Mouse (Mus musculus): Measurements from ENCODE around the gene Abcd3. TPM values are rescaled to one million over a fixed set of nuclear protein-coding genes. Genes with fewer than 3 reads are reported as not detected.

Gene Abcd3
- total RNA-seq (2015; ENCODE audit: low replicate concordance) (7.6 and 10.9 TPM in 2 replicates), total RNA-seq (2017; ENCODE audit: low replicate concordance) (4.9 and 8.5 TPM in 2 replicates)

GRCm38 (mm10) chr3:121814877-121815548 is at the start of gene Abcd3:
Abcd3 (minus strand) TSS chr3:121815302.
- peak; percentile 87 for ATAC-seq (replicated peaks; ENCODE audit: low FRiP score, poor library complexity, severe bottlenecking)

GRCm38 (mm10) chr3:121859142-121859541 is 44.0 kb upstream of the Abcd3 start:
- no peak for ATAC-seq (replicated peaks; ENCODE audit: low FRiP score, poor library complexity, severe bottlenecking)

DNA sequence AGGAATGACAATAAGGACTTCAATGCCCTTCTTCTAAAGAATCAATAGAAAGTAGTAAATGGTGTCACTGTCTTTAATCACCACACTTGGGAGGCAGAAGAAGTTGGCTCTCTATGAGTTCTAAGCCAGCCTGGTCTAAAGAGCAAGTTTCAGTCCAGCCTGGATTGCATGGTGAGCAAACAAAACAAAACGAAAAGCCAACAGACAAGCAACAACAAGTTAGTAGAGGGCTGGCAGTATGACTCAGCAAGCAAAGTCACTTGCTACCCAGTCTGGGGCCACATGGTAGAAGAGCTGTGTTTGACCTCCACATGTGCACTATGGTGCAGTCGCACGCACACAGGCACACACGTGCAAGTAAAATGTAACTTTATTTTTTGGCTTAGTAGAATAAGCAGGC is 41.0 kb upstream of the Abcd3 start:
- ATAC-seq (replicated peaks; ENCODE audit: low FRiP score, poor library complexity, severe bottlenecking): no peak

DNA sequence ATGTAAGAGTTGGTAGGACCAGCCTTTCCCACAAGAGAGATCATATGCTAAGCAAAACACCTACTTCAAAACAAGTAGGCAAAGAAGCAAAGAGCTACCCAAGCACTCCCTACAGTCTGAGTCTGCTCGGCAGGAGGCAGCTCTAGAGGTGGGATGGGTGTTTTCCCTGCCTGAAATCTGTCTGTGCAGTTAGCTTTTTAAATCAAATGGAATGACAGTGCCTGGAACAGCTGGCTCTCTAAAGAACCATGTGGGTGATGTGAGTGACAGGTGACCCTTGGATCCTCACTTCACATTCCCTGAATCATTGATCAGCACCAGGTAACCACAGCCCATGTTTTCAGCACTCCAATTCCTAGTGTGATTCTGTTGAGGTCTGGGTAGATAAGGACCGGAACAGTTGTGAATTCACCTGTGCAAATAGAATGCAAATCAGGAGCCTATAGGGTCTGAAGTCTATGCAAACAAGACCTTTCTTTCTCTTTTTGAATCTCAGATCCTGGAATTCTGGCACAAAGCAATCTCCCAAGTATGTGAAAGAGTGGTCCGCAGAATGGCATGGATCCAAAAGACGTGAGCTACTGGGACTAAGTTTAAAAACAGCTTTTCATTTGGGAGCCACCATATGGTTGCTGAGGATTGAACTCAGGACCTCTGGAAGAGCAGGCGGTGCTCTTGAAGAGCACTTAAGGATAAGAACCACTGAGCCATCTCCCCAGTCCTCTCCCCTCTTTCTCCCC is 38.8 kb upstream of the Abcd3 start:
- no peak for ATAC-seq (replicated peaks; ENCODE audit: low FRiP score, poor library complexity, severe bottlenecking)

DNA sequence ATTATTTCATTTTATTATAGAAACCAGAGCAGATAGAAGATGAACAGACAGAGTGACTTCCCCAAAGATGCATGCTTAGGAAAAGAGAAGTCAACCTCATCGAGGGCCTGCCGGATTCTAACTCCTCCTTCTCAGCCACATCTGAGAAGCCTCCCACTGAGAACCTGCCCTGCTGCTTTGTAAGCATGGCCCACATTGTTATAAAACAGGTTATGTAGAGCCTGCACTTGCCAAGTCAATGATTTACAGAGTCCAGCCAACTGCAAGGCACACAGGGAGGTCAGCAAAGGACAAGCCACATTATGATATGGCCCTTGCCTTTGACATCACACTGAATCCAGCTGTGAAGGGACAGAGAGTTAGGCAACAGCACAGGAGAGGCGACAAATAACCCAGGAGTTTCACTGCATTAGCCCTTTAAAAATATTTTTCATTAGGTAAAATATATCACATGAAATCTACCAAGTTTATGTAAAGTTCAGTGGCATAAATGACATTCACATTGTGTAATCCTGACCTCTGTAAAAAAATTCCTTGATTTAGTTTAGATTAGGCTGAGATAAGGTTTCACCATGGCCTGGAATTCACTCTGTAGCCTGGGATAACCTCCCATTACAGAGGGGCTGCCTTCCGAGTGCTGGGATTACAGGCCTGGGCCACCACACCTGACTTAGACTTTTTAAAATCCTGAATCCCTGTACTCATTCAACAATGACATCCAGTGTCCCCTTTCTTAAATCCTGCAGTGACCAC is 37.1 kb upstream of the Abcd3 start:
- ATAC-seq (replicated peaks; ENCODE audit: low FRiP score, poor library complexity, severe bottlenecking): no peak

DNA sequence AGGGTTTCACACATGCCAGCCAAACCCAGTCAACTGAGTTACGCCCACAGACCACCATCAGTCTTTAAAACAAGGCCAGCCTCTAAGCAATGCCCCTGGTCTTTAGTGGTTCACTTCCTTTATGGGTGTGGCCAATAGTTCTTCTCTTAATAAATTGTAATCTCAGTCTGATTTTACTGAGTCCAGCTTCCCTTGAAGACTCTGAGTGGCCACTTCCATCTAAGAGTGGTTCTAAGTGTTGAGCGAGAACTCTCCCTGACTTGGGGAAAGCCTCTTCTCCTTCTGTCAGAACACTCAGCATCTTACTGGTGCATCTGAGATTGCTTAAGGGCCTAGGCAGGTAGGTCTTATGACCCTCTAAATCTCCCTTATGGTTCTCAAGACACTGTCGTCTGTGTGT is 35.9 kb upstream of the Abcd3 start:
- no peak for ATAC-seq (replicated peaks; ENCODE audit: low FRiP score, poor library complexity, severe bottlenecking)

DNA sequence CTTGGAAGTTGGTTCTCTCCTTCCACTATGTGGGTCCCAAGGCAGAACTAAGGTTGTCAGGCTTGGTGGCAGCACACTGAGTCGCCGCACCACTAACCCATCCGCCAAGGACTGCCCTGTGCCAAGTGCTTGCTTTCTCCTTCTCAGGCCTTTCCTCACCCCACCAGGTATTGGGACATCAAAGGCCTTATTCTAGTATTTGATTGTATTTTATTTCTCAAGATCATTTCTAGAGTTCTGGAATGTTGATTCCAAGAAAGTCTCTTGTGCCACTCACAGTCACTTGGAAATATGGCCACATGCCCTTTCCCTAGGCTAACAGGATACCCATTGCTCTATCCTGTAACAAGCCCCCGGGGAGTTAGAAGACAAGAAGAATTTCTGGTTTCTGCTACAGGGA is 35.3 kb upstream of the Abcd3 start:
- no peak for ATAC-seq (replicated peaks; ENCODE audit: low FRiP score, poor library complexity, severe bottlenecking)

- no peak for ATAC-seq (replicated peaks; ENCODE audit: low FRiP score, poor library complexity, severe bottlenecking)
Measured at GRCm38 (mm10) chr3:121847296-121847695, 32.2 kb upstream of the Abcd3 start.

GRCm38 (mm10) chr3:121844658-121845057 is 29.6 kb upstream of the Abcd3 start:
- ATAC-seq (replicated peaks; ENCODE audit: low FRiP score, poor library complexity, severe bottlenecking): no peak

- ATAC-seq (replicated peaks; ENCODE audit: low FRiP score, poor library complexity, severe bottlenecking): no peak
Measured at GRCm38 (mm10) chr3:121844013-121844412, 28.9 kb upstream of the Abcd3 start.

DNA sequence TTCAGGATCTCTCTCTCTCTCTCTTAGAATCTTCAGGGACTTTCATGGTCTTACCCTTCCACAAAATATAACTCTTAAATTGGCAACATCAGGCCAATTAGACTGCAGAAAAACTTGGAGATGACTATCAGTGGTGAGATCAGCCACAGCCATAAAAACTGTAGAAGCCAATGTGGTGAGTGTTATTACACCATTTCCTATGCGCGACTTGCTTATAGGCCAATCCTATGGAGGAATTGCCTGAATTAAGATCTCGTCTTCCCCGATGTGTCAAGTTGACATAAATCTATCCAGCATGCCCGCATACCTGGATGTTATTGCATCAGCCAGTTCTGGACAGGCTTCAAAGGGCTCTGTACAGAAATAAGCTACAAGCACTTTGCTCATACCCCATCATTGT is 28.2 kb upstream of the Abcd3 start:
- no peak for ATAC-seq (replicated peaks; ENCODE audit: low FRiP score, poor library complexity, severe bottlenecking)

- ATAC-seq (replicated peaks; ENCODE audit: low FRiP score, poor library complexity, severe bottlenecking): no peak
Measured at GRCm38 (mm10) chr3:121842306-121842860, 27.3 kb upstream of the Abcd3 start.

- no peak for ATAC-seq (replicated peaks; ENCODE audit: low FRiP score, poor library complexity, severe bottlenecking)
Measured at GRCm38 (mm10) chr3:121841412-121842014, 26.4 kb upstream of the Abcd3 start.

- ATAC-seq (replicated peaks; ENCODE audit: low FRiP score, poor library complexity, severe bottlenecking): no peak
Measured at GRCm38 (mm10) chr3:121840351-121840750, 25.2 kb upstream of the Abcd3 start.

- ATAC-seq (replicated peaks; ENCODE audit: low FRiP score, poor library complexity, severe bottlenecking): no peak
Measured at GRCm38 (mm10) chr3:121834732-121835131, 19.6 kb upstream of the Abcd3 start.

DNA sequence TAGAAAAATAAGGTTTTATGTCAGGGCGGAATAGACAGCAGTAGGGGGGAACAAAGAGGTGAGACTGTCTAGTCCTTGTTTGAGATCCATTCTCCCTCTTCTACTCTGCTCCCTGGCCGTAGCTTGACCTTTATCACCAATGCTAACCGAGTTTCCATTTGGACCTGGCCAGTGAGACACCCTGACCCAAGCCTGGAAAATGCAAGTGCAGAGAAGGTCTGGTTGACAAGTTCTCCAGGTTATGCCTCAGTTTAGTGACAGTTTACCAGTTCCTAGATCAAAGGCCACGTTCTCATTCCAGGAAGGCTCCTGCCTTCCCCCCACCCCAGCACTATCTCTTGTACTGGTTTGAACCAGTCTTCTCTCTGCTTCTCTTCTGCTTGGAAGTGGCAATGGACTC is 19.1 kb upstream of the Abcd3 start:
- no peak for ATAC-seq (replicated peaks; ENCODE audit: low FRiP score, poor library complexity, severe bottlenecking)

GRCm38 (mm10) chr3:121825092-121825491 is 10.0 kb upstream of the Abcd3 start:
- ATAC-seq (replicated peaks; ENCODE audit: low FRiP score, poor library complexity, severe bottlenecking): no peak

GRCm38 (mm10) chr3:121824319-121824718 is 9.2 kb upstream of the Abcd3 start:
- no peak for ATAC-seq (replicated peaks; ENCODE audit: low FRiP score, poor library complexity, severe bottlenecking)

GRCm38 (mm10) chr3:121822643-121823042 is 7.5 kb upstream of the Abcd3 start:
- no peak for ATAC-seq (replicated peaks; ENCODE audit: low FRiP score, poor library complexity, severe bottlenecking)

DNA sequence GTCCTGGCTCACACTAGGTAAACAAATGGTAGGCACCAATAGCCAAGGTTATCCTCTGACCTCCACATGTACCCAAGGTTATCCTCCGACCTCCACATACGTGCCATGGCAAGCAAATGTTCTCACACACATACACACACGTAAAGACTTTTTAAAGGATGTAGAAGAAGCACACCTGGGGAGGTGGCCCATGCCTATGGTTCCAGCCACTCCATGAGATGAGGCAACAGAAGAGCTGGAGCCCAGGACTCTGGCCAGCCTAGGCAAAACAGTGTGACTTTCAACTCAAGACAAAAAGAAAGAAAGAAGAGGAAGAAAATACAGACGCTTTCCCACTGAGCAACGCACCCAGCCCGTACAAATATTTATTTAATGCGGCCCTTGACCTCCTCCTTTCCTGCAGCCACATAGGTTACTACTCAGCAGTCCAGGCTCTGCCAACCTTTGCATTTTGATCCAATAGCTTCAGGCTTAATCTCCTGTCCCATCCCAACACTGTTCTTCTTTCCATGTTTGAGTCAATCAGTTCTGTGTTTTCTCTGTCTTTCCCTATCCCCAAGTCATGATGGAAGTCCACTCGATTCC is 6.5 kb upstream of the Abcd3 start:
- ATAC-seq (replicated peaks; ENCODE audit: low FRiP score, poor library complexity, severe bottlenecking): no peak
